Mouse (Mus musculus) hindbrain, embryonic 11.5 days (tissue): ENCODE measurements at regions not wholly inside any gene's neighbourhood (a gene's known extent, or its start where the extent isn't known, plus 50 kb on each side); places are given as distances from the start of the nearest gene placed in this dataset.

ENCODE experiments used
- ATAC-seq: fragments of 200-750 bp; cut with Nextera tagmentation; 2 replicates; pipeline ENCODE4 v1.8.0; 2017; ENCODE audit warnings: mild to moderate bottlenecking, moderate TSS enrichment, moderate library complexity; ENCODE audit not compliant: low FRiP score
- DNase-seq: peaks from one replicate; pipeline ENCODE4 v3.0.0-alpha.2; 2015; ENCODE audit warnings: low spot score
- H3K27ac ChIP-seq: fragments of 300-500 bp; sonication (generic); 2 replicates; pipeline ENCODE4 v1.5.1; 2014; ENCODE audit warnings: mild to moderate bottlenecking, low read depth, low read length
- H3K27me3 ChIP-seq: fragments of 300-500 bp; sonication (generic); 2 replicates; pipeline ENCODE4 v1.6.1; 2014; ENCODE audit warnings: mild to moderate bottlenecking, low read length, moderate library complexity, mixed read lengths; ENCODE audit not compliant: control insufficient read depth, insufficient read depth
- H3K36me3 ChIP-seq: fragments of 300-500 bp; sonication (generic); 2 replicates; pipeline ENCODE4 v1.6.1; 2014; ENCODE audit warnings: mild to moderate bottlenecking, low read length, moderate library complexity, mixed read lengths; ENCODE audit not compliant: control insufficient read depth, insufficient read depth
- H3K4me1 ChIP-seq: fragments of 300-500 bp; sonication (generic); replicated peaks from 2 replicates; pipeline ENCODE4 v1.6.1; 2014; ENCODE audit warnings: low read length, mixed read lengths; ENCODE audit not compliant: control insufficient read depth, insufficient read depth
- H3K4me2 ChIP-seq: fragments of 300-500 bp; sonication (generic); replicated peaks from 2 replicates; pipeline ENCODE4 v1.6.1; 2014; ENCODE audit warnings: mild to moderate bottlenecking, low read depth, low read length
- H3K4me3 ChIP-seq: fragments of 300-500 bp; sonication (generic); 2 replicates; pipeline ENCODE4 v1.5.1; 2014; ENCODE audit warnings: low read depth, low read length
- H3K9ac ChIP-seq: fragments of 300-500 bp; sonication (generic); 2 replicates; pipeline ENCODE4 v1.6.1; 2014; ENCODE audit warnings: low read depth, low read length
- H3K9me3 ChIP-seq: fragments of 300-500 bp; sonication (generic); 2 replicates; pipeline ENCODE4 v1.6.1; 2016; ENCODE audit warnings: low read length; ENCODE audit not compliant: control insufficient read depth
- WGBS: fragments of 180-500 bp; shearing (Covaris S2); extraction: QIAGEN DNeasy Blood & Tissue Kit; methylation state at CpG from one replicate; pipeline ENCODE4 v1.1.7; 2014; 5-methylcytosine and 5-hydroxymethylcytosine counted together

DNA sequence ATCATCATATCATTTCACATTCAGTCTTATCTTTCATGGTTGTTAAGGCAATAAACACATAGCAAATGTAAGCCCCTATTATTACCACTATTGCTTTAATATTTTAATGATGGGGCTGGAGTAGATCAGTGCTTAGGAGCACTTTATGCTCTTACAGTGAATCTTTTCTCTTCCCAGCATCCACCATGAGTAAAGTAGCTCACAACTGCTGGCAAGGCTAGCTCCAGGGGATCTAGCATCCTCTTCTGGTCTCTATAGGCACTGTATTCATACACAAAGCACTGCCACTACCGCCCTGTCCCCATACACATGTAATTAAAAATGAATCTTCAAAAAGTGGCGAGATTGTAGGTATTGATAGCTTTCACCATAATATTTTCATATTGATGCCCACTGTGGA is 159.6 kb upstream of the Gorab start:
- no peaks in the 10 kb centered on the region for H3K4me1 ChIP-seq
- ATAC-seq (no peak), DNase-seq (no peak)

DNA sequence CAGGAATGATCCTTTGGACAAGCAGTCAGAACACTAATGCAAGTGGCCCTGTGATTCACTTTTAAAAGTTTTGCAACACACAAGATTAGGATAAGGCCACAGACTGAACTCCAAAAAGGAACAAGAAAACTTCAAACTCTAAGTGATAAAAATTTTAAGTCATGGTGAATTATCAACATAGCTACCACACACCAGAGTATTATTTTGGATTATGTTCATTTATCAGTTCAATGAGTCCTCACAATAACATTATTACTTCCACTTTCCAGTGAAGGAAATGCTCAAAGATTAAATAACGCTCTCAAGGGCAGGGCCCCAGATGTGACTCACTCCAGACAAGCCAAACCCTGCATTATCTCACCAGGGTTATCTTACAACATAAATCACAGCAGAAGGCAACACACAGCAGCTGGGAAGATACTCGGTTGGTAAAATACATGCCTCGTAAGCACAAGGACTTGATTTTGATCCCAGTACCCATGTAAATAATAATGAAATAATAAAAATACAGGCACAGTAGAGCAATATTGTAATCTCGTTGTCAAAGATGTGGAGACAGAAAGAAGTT is 158.8 kb upstream of the Gorab start:
- ATAC-seq (no peak), DNase-seq (no peak)
- no peaks in the 10 kb centered on the region for H3K36me3 ChIP-seq
- H3K4me3 ChIP-seq, result no peak overlapping the region
- no peaks in the 10 kb centered on the region for H3K4me1 ChIP-seq
- H3K4me2 ChIP-seq, result no peak overlapping the region
- no peaks in the 10 kb centered on the region for H3K27me3 ChIP-seq
- no peak overlapping the region for H3K9ac ChIP-seq
- H3K9me3 ChIP-seq, result no peaks in the 10 kb centered on the region
- no peak overlapping the region for H3K27ac ChIP-seq
- 71% methylated on average over 4 of the region's 4 CpGs for WGBS

More for the DNA sequence above, 159.6 kb upstream of the Gorab start:
- H3K9me3 ChIP-seq, result no peaks in the 10 kb centered on the region
- H3K36me3 ChIP-seq, result no peaks in the 10 kb centered on the region
- H3K4me2 ChIP-seq, result no peak overlapping the region
- no peak overlapping the region for H3K9ac ChIP-seq
- no peaks in the 10 kb centered on the region for H3K27me3 ChIP-seq
- H3K4me3 ChIP-seq, result no peak overlapping the region
- WGBS, result 86% methylated on average over 2 of the region's 2 CpGs
- no peak overlapping the region for H3K27ac ChIP-seq

- no peak for DNase-seq
- Histone ChIP-seq H3K9me3 (no peaks in the 10 kb centered on the region), H3K27ac (no peak overlapping the region), H3K4me1 (no peaks in the 10 kb centered on the region), H3K4me3 (no peak overlapping the region), H3K27me3 (no peaks in the 10 kb centered on the region), H3K36me3 (no peaks in the 10 kb centered on the region), H3K4me2 (no peak overlapping the region), H3K9ac (no peak overlapping the region)
- WGBS, result 65% methylated on average over 5 of the region's 5 CpGs
- ATAC-seq, result no peak
Measured at GRCm38 (mm10) chr1:163561016-163561415, 157.5 kb upstream of the Gorab start.

DNA sequence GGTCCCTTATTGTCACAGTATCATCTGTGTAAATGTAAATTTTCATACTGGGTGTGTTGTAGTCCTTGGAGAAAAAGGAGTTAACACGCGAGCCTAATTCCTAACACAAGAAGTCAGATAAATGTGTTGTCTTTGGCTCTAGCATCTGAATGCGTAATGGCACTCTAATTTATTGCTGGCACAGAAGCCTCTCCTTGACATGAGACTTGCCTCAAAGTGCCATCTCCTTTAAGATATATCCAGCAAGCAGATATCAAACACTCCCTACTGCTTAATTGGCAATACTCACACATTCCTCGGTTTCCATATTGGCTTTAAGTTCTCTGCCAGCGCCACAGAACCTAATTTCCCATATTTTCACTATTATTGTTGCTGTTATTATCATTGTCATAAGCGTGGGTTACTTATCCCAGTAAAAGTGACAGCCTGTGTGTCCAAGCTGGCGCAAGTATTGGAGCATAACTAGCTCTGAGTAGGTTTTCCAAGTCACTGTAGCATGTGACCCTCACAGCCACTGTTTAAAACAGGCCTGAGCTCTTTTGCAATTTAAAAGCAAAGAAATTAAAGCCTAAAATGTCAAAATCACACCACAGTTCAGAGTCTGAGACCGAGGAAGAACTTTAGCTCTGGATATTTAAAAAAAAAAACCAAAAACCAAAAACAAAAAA is 156.9 kb upstream of the Gorab start:
- no peaks in the 10 kb centered on the region for H3K4me1 ChIP-seq
- no peak overlapping the region for H3K27ac ChIP-seq
- H3K4me2 ChIP-seq, result no peak overlapping the region
- ATAC-seq (no peak), DNase-seq (no peak)
- H3K9ac ChIP-seq, result no peak overlapping the region
- WGBS, result 93% methylated on average over 8 of the region's 8 CpGs
- H3K4me3 ChIP-seq, result no peak overlapping the region
- no peaks in the 10 kb centered on the region for H3K27me3 ChIP-seq
- no peaks in the 10 kb centered on the region for H3K36me3 ChIP-seq
- no peaks in the 10 kb centered on the region for H3K9me3 ChIP-seq

DNA sequence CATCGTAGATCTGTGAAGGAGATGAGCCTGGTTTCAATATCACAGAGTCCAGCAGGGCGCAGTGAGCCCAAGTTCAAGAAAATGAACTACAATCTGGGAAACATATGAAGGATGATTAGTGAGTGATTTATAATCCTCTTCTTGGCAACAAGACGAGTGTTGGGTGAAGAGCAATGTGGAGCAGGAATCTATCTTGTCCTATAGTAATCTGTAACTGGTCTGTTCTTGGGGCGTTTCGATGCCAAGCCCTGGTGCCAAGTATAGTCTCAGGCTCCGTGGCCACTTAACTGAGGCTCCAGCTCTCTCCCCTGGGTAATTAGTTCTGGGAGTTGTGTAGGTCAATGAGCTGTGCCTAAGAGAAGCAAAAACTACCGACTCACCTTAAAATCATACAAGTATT is 154.4 kb upstream of the Gorab start:
- Histone ChIP-seq H3K27me3 (no peaks in the 10 kb centered on the region), H3K9me3 (no peaks in the 10 kb centered on the region), H3K36me3 (no peaks in the 10 kb centered on the region), H3K4me3 (no peak overlapping the region), H3K27ac (no peak overlapping the region), H3K9ac (no peak overlapping the region), H3K4me2 (no peak overlapping the region), H3K4me1 (no peaks in the 10 kb centered on the region)
- 89% methylated on average over 7 of the region's 7 CpGs for WGBS
- no peak for ATAC-seq
- no peak for DNase-seq

DNA sequence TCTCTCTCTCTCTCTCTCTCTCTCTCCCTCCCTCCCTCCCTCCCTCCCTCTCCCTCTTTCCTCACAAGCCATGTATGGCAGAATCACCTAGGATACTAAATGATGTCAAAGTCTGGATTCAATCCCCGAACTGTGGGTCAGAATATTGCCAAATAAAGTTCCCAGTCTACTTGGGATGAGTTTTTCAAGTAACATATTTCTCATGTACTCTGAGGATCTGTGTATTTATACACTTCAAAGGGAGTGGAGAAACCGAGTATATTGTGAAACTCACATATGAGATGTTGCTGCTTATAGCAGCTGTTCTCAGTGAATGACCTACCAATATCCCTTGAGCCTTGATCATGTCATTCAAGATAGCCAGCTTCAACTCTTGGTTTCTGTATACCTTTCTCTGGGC is 151.7 kb upstream of the Gorab start:
- no peak overlapping the region for H3K4me3 ChIP-seq
- no peaks in the 10 kb centered on the region for H3K4me1 ChIP-seq
- WGBS, result 89% methylated on average over 2 of the region's 2 CpGs
- H3K36me3 ChIP-seq, result no peaks in the 10 kb centered on the region
- DNase-seq (no peak), ATAC-seq (no peak)
- no peak overlapping the region for H3K4me2 ChIP-seq
- no peaks in the 10 kb centered on the region for H3K27me3 ChIP-seq
- no peak overlapping the region for H3K9ac ChIP-seq
- no peaks in the 10 kb centered on the region for H3K9me3 ChIP-seq
- no peak overlapping the region for H3K27ac ChIP-seq

DNA sequence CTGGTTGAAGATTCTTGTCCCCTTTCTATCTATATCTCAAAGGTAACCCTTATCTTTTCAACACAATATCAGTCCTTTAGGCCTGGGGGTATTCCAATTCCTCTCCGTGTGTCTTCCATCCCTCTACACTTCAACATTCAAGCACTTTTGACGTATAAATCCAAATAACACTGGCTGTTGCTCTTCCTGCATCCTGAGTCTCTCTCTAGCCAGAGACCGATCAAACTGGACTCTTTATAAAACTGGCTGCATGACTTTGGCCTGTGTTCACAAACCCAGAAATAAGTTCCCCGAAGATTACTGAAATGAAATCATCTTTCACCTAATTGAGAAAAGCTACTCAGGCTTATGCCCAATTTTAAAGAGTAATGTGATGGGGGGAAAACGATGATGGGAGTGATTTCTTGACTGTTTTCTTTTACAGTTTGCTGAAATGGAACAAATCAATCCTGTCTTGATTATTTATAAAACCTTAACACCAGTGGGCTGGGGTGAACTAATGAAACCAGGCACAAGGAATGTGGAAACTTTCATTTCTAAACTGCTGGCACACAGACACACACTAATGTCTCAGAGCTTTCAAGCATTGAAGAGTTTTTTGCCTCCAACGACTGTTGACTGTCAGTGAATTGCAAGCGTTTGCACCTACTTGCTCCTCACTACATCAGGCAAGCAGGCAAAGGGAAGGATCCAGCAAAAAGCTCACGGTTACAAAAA is 135.5 kb upstream of the Gorab start:
- no peak overlapping the region for H3K9ac ChIP-seq
- no peak for ATAC-seq
- H3K4me3 ChIP-seq, result no peak overlapping the region
- no peaks in the 10 kb centered on the region for H3K27me3 ChIP-seq
- H3K9me3 ChIP-seq, result no peaks in the 10 kb centered on the region
- no peak for DNase-seq
- H3K36me3 ChIP-seq, result no peaks in the 10 kb centered on the region
- no peaks in the 10 kb centered on the region for H3K4me1 ChIP-seq
- H3K4me2 ChIP-seq, result no peak overlapping the region
- H3K27ac ChIP-seq, result no peak overlapping the region
- WGBS, result 87% methylated on average over 8 of the region's 8 CpGs

GRCm38 (mm10) chr1:163530563-163530962 is 127.1 kb upstream of the Gorab start:
- Histone ChIP-seq H3K36me3 (no peaks in the 10 kb centered on the region), H3K4me2 (no peak overlapping the region), H3K9ac (no peak overlapping the region), H3K27me3 (no peaks in the 10 kb centered on the region), H3K4me1 (no peaks in the 10 kb centered on the region), H3K9me3 (no peaks in the 10 kb centered on the region), H3K27ac (no peak overlapping the region), H3K4me3 (no peak overlapping the region)
- ATAC-seq (no peak), DNase-seq (no peak)
- 76% methylated on average over 4 of the region's 4 CpGs for WGBS

GRCm38 (mm10) chr1:163517966-163518365 is 114.5 kb upstream of the Gorab start:
- 88% methylated on average over 5 of the region's 5 CpGs for WGBS
- no peaks in the 10 kb centered on the region for H3K36me3 ChIP-seq
- no peak for ATAC-seq

More at GRCm38 (mm10) chr1:163517966-163518365, 114.5 kb upstream of the Gorab start:
- H3K9me3 ChIP-seq, result no peaks in the 10 kb centered on the region
- H3K27ac ChIP-seq, result no peak overlapping the region
- DNase-seq, result no peak
- H3K4me3 ChIP-seq, result no peak overlapping the region
- no peaks in the 10 kb centered on the region for H3K27me3 ChIP-seq
- H3K4me1 ChIP-seq, result no peaks in the 10 kb centered on the region
- no peak overlapping the region for H3K9ac ChIP-seq
- H3K4me2 ChIP-seq, result no peak overlapping the region
